Mouse (Mus musculus): ENCODE data around the gene Prkag1.

Gene Prkag1

GRCm38 (mm10) chr15:98793141-98793698 lies 38.1 kb downstream of the Prkag1 start:
- DNase-seq (ENCODE audit: low spot score in 2 of 2), result no peak

DNA sequence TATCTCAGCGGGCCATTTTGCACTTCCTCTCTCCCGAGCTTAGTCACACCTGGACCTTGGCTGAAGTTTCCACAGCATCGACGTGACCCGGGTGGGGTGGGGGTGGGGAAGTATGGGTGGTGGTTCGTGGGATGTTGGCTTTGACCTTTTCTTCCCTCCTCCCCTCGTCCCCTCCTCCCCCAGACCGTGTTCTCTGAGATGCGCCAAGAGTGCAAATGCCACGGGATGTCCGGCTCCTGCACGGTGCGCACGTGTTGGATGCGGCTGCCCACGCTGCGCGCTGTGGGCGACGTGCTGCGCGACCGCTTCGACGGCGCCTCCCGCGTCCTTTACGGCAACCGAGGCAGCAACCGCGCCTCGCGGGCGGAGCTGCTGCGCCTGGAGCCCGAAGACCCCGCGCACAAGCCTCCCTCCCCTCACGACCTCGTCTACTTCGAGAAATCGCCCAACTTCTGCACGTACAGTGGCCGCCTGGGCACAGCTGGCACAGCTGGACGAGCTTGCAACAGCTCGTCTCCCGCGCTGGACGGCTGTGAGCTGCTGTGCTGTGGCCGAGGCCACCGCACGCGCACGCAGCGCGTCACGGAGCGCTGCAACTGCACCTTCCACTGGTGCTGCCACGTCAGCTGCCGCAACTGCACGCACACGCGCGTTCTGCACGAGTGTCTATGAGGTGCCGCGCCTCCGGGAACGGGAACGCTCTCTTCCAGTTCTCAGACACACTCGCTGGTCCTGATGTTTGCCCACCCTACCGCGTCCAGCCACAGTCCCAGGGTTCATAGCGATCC lies 38.9 kb downstream of the Prkag1 start:
- DNase-seq (ENCODE audit: low spot score in 2 of 2), result peak; percentile 44 to 70

- no peak for DNase-seq (ENCODE audit: low spot score in 2 of 2)
Observed at GRCm38 (mm10) chr15:98791771-98792170, 39.5 kb downstream of the Prkag1 start.

GRCm38 (mm10) chr15:98791221-98791620 lies 40.1 kb downstream of the Prkag1 start:
- DNase-seq (ENCODE audit: low spot score in 2 of 2), result no peak

DNA sequence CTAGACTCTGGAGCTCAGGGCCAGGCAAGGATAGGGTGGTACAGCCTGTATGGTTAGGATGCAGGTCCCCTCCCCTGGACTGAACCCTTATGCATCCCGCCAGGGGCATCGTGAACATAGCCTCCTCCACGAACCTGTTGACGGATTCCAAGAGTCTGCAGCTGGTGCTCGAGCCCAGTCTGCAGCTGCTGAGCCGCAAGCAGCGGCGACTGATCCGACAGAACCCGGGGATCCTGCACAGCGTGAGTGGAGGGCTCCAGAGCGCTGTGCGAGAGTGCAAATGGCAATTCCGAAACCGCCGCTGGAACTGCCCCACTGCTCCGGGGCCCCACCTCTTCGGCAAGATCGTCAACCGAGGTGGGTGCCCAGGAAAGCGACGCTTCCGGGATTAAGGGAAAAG lies 40.6 kb downstream of the Prkag1 start:
- no peak for DNase-seq (ENCODE audit: low spot score in 2 of 2)

DNA sequence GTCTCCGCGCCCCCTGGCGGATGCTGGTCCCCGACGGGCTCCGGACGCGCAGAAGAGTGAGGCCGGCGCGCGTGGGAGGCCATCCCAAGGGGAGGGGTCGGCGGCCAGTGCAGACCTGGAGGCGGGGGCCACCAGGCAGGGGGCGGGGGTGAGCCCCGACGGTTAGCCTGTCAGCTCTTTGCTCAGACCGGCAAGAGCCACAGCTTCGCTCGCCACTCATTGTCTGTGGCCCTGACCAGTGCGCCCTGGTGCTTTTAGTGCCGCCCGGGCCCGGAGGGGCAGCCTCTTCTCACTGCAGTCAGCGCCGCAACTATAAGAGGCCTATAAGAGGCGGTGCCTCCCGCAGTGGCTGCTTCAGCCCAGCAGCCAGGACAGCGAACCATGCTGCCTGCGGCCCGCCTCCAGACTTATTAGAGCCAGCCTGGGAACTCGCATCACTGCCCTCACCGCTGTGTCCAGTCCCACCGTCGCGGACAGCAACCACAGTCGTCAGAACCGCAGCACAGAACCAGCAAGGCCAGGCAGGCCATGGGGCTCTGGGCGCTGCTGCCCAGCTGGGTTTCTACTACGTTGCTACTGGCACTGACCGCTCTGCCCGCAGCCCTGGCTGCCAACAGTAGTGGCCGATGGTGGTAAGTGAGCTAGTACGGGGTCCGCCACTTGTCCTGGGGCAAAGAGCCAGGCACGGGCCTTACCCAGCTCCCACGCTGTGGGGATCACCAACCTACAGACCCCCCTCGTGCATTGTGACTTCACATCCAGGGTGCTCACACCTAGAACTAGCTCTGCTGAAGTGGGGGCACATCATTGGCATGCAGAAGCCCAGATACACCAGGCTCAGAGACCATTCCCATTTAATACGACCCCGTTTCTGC lies 41.4 kb downstream of the Prkag1 start, which contains the start of gene Wnt1:
Gene Wnt1 (plus strand): TSS at position 197 of the 875 bp plus-strand sequence.
- DNase-seq (ENCODE audit: low spot score in 2 of 2), result no peak

- no peak for DNase-seq (ENCODE audit: low spot score in 2 of 2)
Observed at GRCm38 (mm10) chr15:98788972-98789660, 42.2 kb downstream of the Prkag1 start.

DNA sequence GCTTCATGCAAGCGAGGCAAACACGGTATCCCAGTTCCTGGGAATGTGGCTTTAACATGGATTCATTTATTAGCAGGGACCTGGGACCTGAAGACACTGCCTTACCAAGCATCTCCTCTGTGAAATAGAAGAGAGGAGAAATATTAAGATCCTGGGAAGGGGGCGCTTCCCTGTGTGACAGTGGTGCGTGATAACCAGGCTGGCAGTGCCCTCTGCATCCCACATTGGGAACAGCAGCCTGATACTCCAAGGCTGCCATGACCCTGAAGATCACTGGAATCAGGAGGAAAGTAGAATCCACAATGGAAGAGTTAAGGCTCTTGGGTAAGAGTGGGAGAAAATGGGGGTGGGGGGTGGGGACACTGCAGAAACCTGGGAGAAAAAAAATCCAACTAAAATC lies 43.4 kb downstream of the Prkag1 start:
- no peak for DNase-seq (ENCODE audit: low spot score in 2 of 2)

DNA sequence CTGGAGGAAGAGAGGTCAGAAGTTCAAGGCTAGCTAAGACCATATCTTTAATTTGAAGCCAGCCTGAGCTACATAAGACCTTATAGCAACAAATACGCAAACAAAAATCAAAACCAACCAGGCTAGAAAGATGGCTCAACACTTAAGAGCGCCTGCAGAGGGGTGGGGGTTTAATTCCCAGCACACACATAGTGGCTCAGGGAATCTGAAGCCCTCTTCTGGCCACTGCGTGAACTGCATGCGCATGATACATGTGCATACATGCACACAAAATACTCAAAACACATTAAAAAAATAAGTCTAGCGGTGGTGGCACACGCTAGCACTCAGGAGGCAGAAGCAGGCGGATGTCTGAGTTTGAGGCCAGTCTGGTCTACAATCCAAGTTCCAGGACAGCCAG lies 45.6 kb downstream of the Prkag1 start:
- DNase-seq (ENCODE audit: low spot score in 2 of 2), result no peak

DNA sequence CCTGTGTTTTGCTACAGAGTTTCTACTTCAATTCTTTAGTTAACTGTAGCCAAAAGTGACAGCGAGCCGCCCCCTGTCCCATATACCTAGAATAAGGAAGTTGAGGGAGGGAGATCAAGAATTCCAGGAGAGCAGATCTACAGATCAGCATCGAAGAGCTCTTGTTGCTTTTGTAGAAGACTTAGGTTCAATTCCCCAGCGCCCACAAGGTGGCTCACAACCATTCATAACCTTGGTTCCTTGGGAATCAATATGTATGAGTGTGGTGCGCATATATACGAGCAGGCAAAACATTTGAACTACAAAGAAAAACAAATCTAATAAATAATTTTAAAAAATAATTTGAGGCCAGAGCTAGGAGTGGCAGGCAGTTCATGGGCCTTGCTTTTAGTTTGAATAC lies 50.2 kb downstream of the Prkag1 start:
- DNase-seq (ENCODE audit: low spot score in 2 of 2), result no peak

- DNase-seq (ENCODE audit: low spot score in 2 of 2), result no peak
Observed at GRCm38 (mm10) chr15:98780573-98780972, 50.7 kb downstream of the Prkag1 start.

DNA sequence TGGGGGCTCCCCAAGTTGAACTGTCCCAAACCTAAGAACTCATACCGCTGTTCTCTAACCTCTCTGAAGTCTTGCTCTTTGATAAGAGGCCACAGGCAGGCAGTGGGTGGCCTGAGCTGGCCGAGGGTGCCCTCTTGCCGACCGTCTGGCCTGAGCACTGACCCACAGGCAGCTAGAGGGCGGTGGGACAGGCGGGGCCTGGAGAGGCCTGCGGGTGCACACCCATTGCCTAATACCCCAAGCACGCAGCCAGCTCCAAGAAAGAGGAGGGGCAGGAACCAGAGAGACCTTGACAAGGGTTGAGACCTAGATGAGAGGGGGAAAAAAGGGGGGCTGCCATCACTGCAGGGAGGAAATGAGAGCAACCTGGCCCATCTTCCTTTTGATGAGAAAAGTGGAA lies 51.2 kb downstream of the Prkag1 start:
- DNase-seq (ENCODE audit: low spot score in 2 of 2), result no peak

- no peak for DNase-seq (ENCODE audit: low spot score in 2 of 2)
Observed at GRCm38 (mm10) chr15:98778806-98779205, 52.5 kb downstream of the Prkag1 start.

DNA sequence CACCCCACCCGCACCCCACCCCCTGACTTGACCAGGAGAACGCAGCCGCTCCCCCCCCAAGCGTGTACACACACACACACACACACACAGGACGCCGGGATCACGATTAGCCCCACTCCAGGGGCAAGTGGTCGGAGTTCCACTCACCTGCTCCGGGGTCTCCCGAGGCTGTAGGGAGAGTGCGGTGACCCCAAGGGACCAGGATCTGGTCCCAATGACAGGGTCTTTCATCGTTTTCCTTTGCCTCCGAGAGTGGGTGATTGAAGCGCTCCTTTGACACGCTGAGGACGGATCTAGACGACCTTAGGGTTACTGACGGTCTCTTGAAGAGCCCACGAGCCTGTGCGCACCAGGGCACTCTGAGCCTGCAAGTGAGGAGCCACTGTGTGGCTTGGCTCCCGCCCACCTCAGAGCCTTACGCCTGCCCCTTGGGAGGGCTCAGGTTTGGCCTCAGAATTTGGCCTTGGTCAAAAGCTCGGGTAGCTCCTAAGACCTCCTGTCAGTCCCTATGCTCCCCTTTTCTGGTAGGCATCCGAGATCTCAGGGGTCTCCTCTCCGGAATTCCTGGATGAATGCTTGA lies 53.0 kb downstream of the Prkag1 start:
- no peak for DNase-seq (ENCODE audit: low spot score in 2 of 2)

DNA sequence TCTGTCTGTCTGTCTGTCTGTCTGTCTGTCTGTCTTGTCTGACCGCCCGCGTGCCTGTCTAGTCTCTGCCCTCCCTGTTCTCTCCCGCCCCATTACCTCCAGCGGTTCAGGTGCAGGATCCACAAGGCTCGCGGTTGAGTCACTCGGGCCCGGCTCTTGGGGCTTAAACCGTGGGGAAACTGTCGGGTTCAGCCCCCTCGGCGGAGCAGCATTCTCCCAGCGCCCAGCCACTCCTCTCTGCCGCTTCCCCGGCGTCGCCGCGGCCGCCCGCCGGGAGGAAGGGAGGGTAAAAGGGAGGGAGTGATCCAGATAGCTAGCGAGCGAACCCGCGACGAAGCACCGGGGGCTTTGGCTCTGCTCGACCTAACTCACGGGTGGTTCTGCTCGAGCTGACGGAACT lies 53.6 kb downstream of the Prkag1 start, which contains the start of gene Wnt10b:
Gene Wnt10b (minus strand): TSS at position 389 of the 400 bp plus-strand sequence.
- no peak for DNase-seq (ENCODE audit: low spot score in 2 of 2)

GRCm38 (mm10) chr15:98777005-98777616 lies 54.2 kb downstream of the Prkag1 start:
- no peak for DNase-seq (ENCODE audit: low spot score in 2 of 2)

- no peak for DNase-seq (ENCODE audit: low spot score in 2 of 2)
Observed at GRCm38 (mm10) chr15:98776280-98777004, 54.9 kb downstream of the Prkag1 start.

- no peak for DNase-seq (ENCODE audit: low spot score in 2 of 2)
Observed at GRCm38 (mm10) chr15:98775533-98775932, 55.8 kb downstream of the Prkag1 start.

- DNase-seq (ENCODE audit: low spot score in 2 of 2), result no peak
Observed at GRCm38 (mm10) chr15:98774096-98774495, 57.2 kb downstream of the Prkag1 start.

DNA sequence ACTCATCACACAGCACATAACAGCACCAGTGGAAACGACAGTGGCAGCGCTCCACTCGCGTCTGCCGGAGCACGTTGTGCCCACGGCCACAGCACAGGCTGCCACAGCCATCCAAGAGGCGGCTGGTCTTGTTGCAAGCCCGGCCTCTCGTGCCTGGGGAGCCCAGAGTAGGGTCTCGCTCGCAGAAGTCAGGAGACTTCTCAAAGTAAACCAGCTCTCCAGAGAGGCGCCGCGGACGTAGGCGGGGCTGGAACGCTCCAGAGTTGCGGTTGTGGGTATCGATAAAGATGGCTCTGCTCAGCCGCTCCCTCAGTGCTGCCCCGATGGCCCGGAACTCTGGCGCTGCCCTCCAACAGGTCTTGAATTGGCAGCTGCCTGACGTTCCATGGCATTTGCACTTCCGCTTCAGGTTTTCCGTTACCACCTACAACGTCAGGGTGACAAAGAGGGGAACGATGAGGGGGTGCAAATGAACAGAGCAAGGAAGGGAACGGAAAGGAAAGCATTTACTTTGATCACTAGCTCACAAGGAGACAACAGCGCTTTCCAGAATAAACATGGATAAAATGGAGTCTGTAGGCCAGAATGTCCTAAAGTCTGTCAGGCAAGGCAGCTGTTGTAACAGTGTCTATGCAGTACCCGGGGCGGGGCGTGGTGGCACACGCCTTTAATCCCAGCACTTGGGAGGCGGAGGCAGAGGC lies 58.7 kb downstream of the Prkag1 start:
- no peak for DNase-seq (ENCODE audit: low spot score in 2 of 2)

All from right cerebral cortex, postnatal 36 days (tissue).